Mouse (Mus musculus) ovary, adult 18-20 months (tissue): ENCODE measurements around the gene Tbc1d22a.
A peak's percentile ranks its signal among the peaks of the same experiment; 100 is the strongest.

Experiments
- DNase-seq: peaks from one replicate; pipeline ENCODE4 v3.0.0; 2022; ENCODE audit warnings: low spot score, mixed read lengths

Tbc1d22a gene

GRCm38 (mm10) chr15:86234517-86235441, 20.5 kb downstream of the Tbc1d22a start:
- no peak for DNase-seq

GRCm38 (mm10) chr15:86236252-86236651, 22.0 kb downstream of the Tbc1d22a start:
- DNase-seq = no peak

GRCm38 (mm10) chr15:86238076-86238475, 23.8 kb downstream of the Tbc1d22a start:
- no peak for DNase-seq

GRCm38 (mm10) chr15:86239068-86239467, 24.8 kb downstream of the Tbc1d22a start:
- DNase-seq = no peak

GRCm38 (mm10) chr15:86239801-86240200, 25.5 kb downstream of the Tbc1d22a start:
- peak; percentile 37 for DNase-seq

- DNase-seq = no peak
Observed at GRCm38 (mm10) chr15:86243708-86244107, 29.4 kb downstream of the Tbc1d22a start.

GRCm38 (mm10) chr15:86244380-86244779, 30.1 kb downstream of the Tbc1d22a start:
- no peak for DNase-seq

GRCm38 (mm10) chr15:86250269-86250668, 36.0 kb downstream of the Tbc1d22a start:
- no peak for DNase-seq

GRCm38 (mm10) chr15:86252130-86252529, 37.9 kb downstream of the Tbc1d22a start:
- DNase-seq = no peak

GRCm38 (mm10) chr15:86252684-86253083, 38.4 kb downstream of the Tbc1d22a start:
- DNase-seq = no peak

GRCm38 (mm10) chr15:86253411-86253810, 39.2 kb downstream of the Tbc1d22a start:
- no peak for DNase-seq

GRCm38 (mm10) chr15:86256201-86256600, 41.9 kb downstream of the Tbc1d22a start:
- no peak for DNase-seq

GRCm38 (mm10) chr15:86256728-86257179, 42.5 kb downstream of the Tbc1d22a start:
- no peak for DNase-seq

- DNase-seq = no peak
Observed at GRCm38 (mm10) chr15:86257916-86258685, 43.8 kb downstream of the Tbc1d22a start.

GRCm38 (mm10) chr15:86259233-86259632, 45.0 kb downstream of the Tbc1d22a start:
- no peak for DNase-seq

GRCm38 (mm10) chr15:86260111-86260510, 45.9 kb downstream of the Tbc1d22a start:
- no peak for DNase-seq

- DNase-seq = no peak
Observed at GRCm38 (mm10) chr15:86264389-86264788, 50.1 kb downstream of the Tbc1d22a start.

GRCm38 (mm10) chr15:86264803-86265202, 50.5 kb downstream of the Tbc1d22a start:
- no peak for DNase-seq

- no peak for DNase-seq
Observed at GRCm38 (mm10) chr15:86266975-86267374, 52.7 kb downstream of the Tbc1d22a start.

GRCm38 (mm10) chr15:86268526-86268925, 54.3 kb downstream of the Tbc1d22a start:
- no peak for DNase-seq

GRCm38 (mm10) chr15:86275754-86276153, 61.5 kb downstream of the Tbc1d22a start:
- no peak for DNase-seq

GRCm38 (mm10) chr15:86276538-86277264, 62.4 kb downstream of the Tbc1d22a start:
- no peak for DNase-seq
